Mouse (Mus musculus) CH12.LX (cell line): ENCODE results near the gene Tshb. TPM values are rescaled to one million over a fixed set of nuclear protein-coding genes. Genes with fewer than 3 reads are reported as not detected.

ENCODE experiments used
- DNase-seq: peaks from one replicate; pipeline ENCODE4 v3.0.0-alpha.2; 2013; ENCODE audit errors: extremely low read depth
- H3K27ac ChIP-seq: 2 replicates; pipeline ENCODE4 v1.5.1; 2012; ENCODE audit warnings: low read depth, mild to moderate bottlenecking, control low read depth, moderate library complexity; ENCODE audit not compliant: insufficient read depth
- H3K27me3 ChIP-seq: replicated peaks from 2 replicates; pipeline ENCODE3; 2012; ENCODE audit warnings: inconsistent platforms
- H3K36me3 ChIP-seq, 2 experiments: replicated peaks in 1 of 2; 2 replicates each; pipeline versions ENCODE3 to v1.6.1; 2012; ENCODE audit warnings: inconsistent platforms in 1 of 2, low read length in 1 of 2, mild to moderate bottlenecking in 1 of 2, mixed read lengths in 1 of 2, moderate library complexity in 1 of 2; ENCODE audit not compliant: control insufficient read depth in 1 of 2, insufficient read depth in 1 of 2
- H3K4me1 ChIP-seq, 2 experiments: 2 replicates each; pipeline ENCODE4 v1.6.1; 2012; ENCODE audit warnings: inconsistent platforms in 1 of 2, moderate library complexity in 1 of 2; ENCODE audit not compliant: insufficient read depth in 2 of 2, control insufficient read depth in 1 of 2
- H3K4me2 ChIP-seq: 2 replicates; pipeline ENCODE4 v1.6.1; 2012; ENCODE audit warnings: low read depth, mild to moderate bottlenecking, control low read depth; ENCODE audit not compliant: poor library complexity, insufficient read depth, severe bottlenecking
- H3K4me3 ChIP-seq, 3 experiments: fragments of 150-350 bp in 1 of 3; sonication (generic) in 1 of 3; replicated peaks in 1 of 3; 2 replicates each; pipeline versions ENCODE3 to v1.5.1; 2011 to 2012; ENCODE audit warnings: low read depth in 2 of 3, low read length in 2 of 3, mild to moderate bottlenecking in 2 of 3, moderate library complexity in 2 of 3, control low read depth in 1 of 3, improper control_type of control experiment in 1 of 3, inconsistent platforms in 1 of 3, mixed read lengths in 1 of 3; ENCODE audit not compliant: poor library complexity in 1 of 3
- H3K79me2 ChIP-seq: replicated peaks from 2 replicates; pipeline ENCODE4 v1.6.1; 2012; ENCODE audit warnings: mild to moderate bottlenecking, moderate library complexity; ENCODE audit not compliant: control insufficient read depth, poor library complexity, insufficient read depth, severe bottlenecking; ENCODE audit errors: extremely low read depth
- H3K9ac ChIP-seq: 2 replicates; pipeline ENCODE4 v1.6.1; 2012; ENCODE audit warnings: low read depth, mild to moderate bottlenecking, control low read depth, moderate library complexity; ENCODE audit not compliant: insufficient read depth
- H3K9me3 ChIP-seq: replicated peaks from 2 replicates; pipeline ENCODE3; 2012; ENCODE audit warnings: low read length, inconsistent platforms, mixed read lengths
- CHD1 ChIP-seq: IDR thresholded peaks from 2 replicates; pipeline ENCODE4 v1.6.1; 2012; ENCODE audit warnings: low read depth, low read length, improper control_type of control experiment, inconsistent platforms
- E2F4 ChIP-seq: IDR thresholded peaks from 2 replicates; pipeline ENCODE4 v1.6.1; 2011; ENCODE audit warnings: low read depth, low read length, improper control_type of control experiment; ENCODE audit not compliant: insufficient replicate concordance
- ELF1 ChIP-seq: IDR thresholded peaks from 2 replicates; pipeline ENCODE4 v1.6.1; 2014; ENCODE audit warnings: low read depth, mild to moderate bottlenecking, inconsistent platforms, low read length, improper control_type of control experiment
- ETS1 ChIP-seq: conservative IDR thresholded peaks from 2 replicates; pipeline ENCODE4 v1.6.1; 2012; ENCODE audit warnings: low read depth, mild to moderate bottlenecking, inconsistent platforms, low read length, improper control_type of control experiment, moderate library complexity
- HCFC1 ChIP-seq: IDR thresholded peaks from 2 replicates; pipeline ENCODE4 v1.6.1; 2012; ENCODE audit warnings: low read depth, mild to moderate bottlenecking, inconsistent platforms, low read length, improper control_type of control experiment
- IRF4 ChIP-seq: IDR thresholded peaks from 2 replicates; pipeline ENCODE4 v1.6.1; 2014; ENCODE audit warnings: low read depth, mild to moderate bottlenecking, inconsistent platforms, low read length, improper control_type of control experiment
- KAT2A ChIP-seq: IDR thresholded peaks from 2 replicates; pipeline ENCODE4 v1.6.1; 2012; ENCODE audit warnings: low read length, improper control_type of control experiment, inconsistent platforms; ENCODE audit not compliant: insufficient replicate concordance
- MAX ChIP-seq: IDR thresholded peaks from 2 replicates; pipeline ENCODE4 v1.6.1; 2011; ENCODE audit warnings: low read length, improper control_type of control experiment
- MEF2A ChIP-seq: IDR thresholded peaks from 2 replicates; pipeline ENCODE4 v1.6.1; 2014; ENCODE audit warnings: low read depth, mild to moderate bottlenecking, inconsistent platforms, low read length, improper control_type of control experiment, borderline replicate concordance
- MXI1 ChIP-seq: IDR thresholded peaks from 2 replicates; pipeline ENCODE4 v1.6.1; 2011; ENCODE audit warnings: mild to moderate bottlenecking, low read depth, low read length, improper control_type of control experiment
- NRF1 ChIP-seq: IDR thresholded peaks from 2 replicates; pipeline ENCODE4 v1.6.1; 2014; ENCODE audit warnings: low read depth, mild to moderate bottlenecking, inconsistent platforms, low read length, improper control_type of control experiment, moderate library complexity
- POLR2A ChIP-seq: IDR thresholded peaks from 2 replicates; pipeline ENCODE4 v1.6.1; 2011; ENCODE audit warnings: low read depth, mild to moderate bottlenecking, improper control_type of control experiment, low read length
- SIN3A ChIP-seq: IDR thresholded peaks from 2 replicates; pipeline ENCODE4 v1.6.1; 2012; ENCODE audit warnings: low read length, improper control_type of control experiment, inconsistent platforms
- SMC3 ChIP-seq: IDR thresholded peaks from 2 replicates; pipeline ENCODE4 v1.6.1; 2011; ENCODE audit warnings: low read depth, low read length, improper control_type of control experiment
- TCF12 ChIP-seq: IDR thresholded peaks from 2 replicates; pipeline ENCODE4 v1.6.1; 2014; ENCODE audit warnings: low read depth, mild to moderate bottlenecking, inconsistent platforms, low read length, improper control_type of control experiment
- USF2 ChIP-seq: conservative IDR thresholded peaks from 2 replicates; pipeline ENCODE4 v1.6.1; 2011; ENCODE audit warnings: low read depth, low read length, improper control_type of control experiment
- ZKSCAN1 ChIP-seq: IDR thresholded peaks from 2 replicates; pipeline ENCODE4 v1.6.1; 2012; ENCODE audit warnings: low read depth, inconsistent platforms, low read length, improper control_type of control experiment, borderline replicate concordance
- ZNF384 ChIP-seq: IDR thresholded peaks from 2 replicates; pipeline ENCODE4 v1.6.1; 2012; ENCODE audit warnings: low read depth, low read length, improper control_type of control experiment, inconsistent platforms
- dilution Hi-C: fragments of 300-500 bp; cut with MboI; formaldehyde crosslinking; loops from 2 replicates; pipeline ENCODE4 v1.14.3; 2020; ENCODE audit warnings: low sequenced_read_pairs; ENCODE audit not compliant: extremely low pct_unique_long_range_greater_than_20kb, extremely low pct_ligation_motif_present
- in situ Hi-C: fragments of 300-500 bp; cut with MboI; formaldehyde crosslinking; loops from 3 replicates; pipeline ENCODE4 v1.14.3; 2019; ENCODE audit warnings: low sequenced_read_pairs, low pct_ligation_motif_present, low pct_unique_long_range_greater_than_20kb, mixed read lengths
- polyA plus RNA-seq: library from polyadenylated mRNA; unstranded; fragments of >175 nt; gene quantifications from 2 replicates; pipeline ENCODE4 v1.2.1, GENCODE M21; 2012; ENCODE audit warnings: low read depth; ENCODE audit not compliant: insufficient read length
- total RNA-seq, 2 experiments: library from RNA; depleted of rRNA; stranded (reverse); fragments of 300-350 nt in 1 of 2; fragments of >200 nt in 1 of 2; gene quantifications; 2 replicates each; pipeline ENCODE4 v1.2.3; 2012 to 2014

Tshb gene
- total and polyA plus RNA-seq, 3 experiments = 0.19 TPM; not detected in 2

DNA sequence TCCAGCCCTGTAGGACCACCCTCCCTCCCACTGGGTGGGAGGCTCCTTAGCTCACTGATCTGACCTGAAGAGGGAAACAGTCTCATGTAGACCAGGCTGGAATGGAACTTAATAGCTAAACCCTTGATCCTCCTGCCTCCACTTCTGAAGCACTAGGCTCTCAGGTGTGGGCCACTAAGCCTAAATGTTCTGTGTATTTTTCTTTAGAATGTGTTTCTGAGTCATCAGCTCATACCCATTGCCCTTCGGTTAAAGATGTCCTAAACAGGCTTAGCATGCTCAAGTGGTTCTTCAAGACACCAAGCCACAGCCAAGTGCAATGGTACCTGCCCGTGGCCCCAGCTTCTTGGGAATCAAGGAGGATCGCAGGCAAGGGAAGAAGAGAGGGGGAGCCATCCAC is 31.0 kb downstream of the Tshb start:
- in situ Hi-C loops = no loop called here
- TF ChIP-seq MAX (no peak), KAT2A (no peak), SMC3 (no peak), USF2 (no peak), ELF1 (no peak), MXI1 (no peak), ZKSCAN1 (no peak), TCF12 (no peak), ETS1 (no peak), HCFC1 (no peak), SIN3A (no peak), E2F4 (no peak), IRF4 (no peak)

DNA sequence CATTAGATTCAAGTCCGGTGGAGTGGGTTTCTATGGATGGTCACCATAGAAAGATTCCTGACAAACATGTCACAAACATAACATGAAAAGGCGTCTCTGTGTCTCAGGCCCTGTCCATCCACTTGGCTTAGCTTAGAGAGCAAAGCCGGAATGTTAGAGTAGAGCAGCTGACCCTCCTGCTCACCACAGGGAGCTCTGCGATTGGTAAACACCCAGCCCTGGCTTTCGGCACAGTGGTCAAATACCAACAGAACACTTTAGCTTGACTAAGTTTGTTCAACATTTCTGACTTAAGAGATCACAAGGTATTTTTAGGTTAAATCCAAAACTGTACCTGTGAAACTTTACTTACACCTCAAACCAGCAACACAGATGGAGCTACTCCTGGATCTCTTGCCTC is 31.4 kb downstream of the Tshb start:
- dilution Hi-C loops (no loop called here), in situ Hi-C loops (no loop called here)
- H3K4me1 ChIP-seq = peaks cover 9 to 41% of the 10 kb centered on the region in 2 experiments
- no peak overlapping the region for H3K9ac ChIP-seq
- no peak for TF ChIP-seq ZNF384
- no peak for TF ChIP-seq MEF2A
- TF ChIP-seq MAX = no peak
- no peak for TF ChIP-seq POLR2A
- TF ChIP-seq TCF12 = no peak
- no peak for TF ChIP-seq CHD1
- TF ChIP-seq NRF1 = no peak
- TF ChIP-seq ELF1 = no peak
- no peak overlapping the region for H3K27ac ChIP-seq
- H3K79me2 ChIP-seq = no peaks in the 10 kb centered on the region
- H3K9me3 ChIP-seq = no peaks in the 10 kb centered on the region
- H3K4me2 ChIP-seq = no peak overlapping the region
- H3K27me3 ChIP-seq = no peaks in the 10 kb centered on the region
- peaks cover 0 to 3% of the 10 kb centered on the region in 2 experiments for H3K36me3 ChIP-seq
- no peak for DNase-seq
- H3K4me3 ChIP-seq = no peak overlapping the region

More for the DNA sequence above, 31.0 kb downstream of the Tshb start:
- Histone ChIP-seq H3K9ac (no peak overlapping the region), H3K79me2 (no peaks in the 10 kb centered on the region), H3K9me3 (no peaks in the 10 kb centered on the region), H3K4me2 (no peak overlapping the region), H3K4me1 (peaks cover 13 to 41% of the 10 kb centered on the region in 2 experiments), H3K27me3 (no peaks in the 10 kb centered on the region), H3K36me3 (peaks cover 0 to 3% of the 10 kb centered on the region in 2 experiments), H3K27ac (no peak overlapping the region), H3K4me3 (no peak overlapping the region)
- DNase-seq = no peak
- dilution Hi-C loops = no loop called here
